Mouse (Mus musculus): Measurements from ENCODE around the gene Olfr750.

DNA sequence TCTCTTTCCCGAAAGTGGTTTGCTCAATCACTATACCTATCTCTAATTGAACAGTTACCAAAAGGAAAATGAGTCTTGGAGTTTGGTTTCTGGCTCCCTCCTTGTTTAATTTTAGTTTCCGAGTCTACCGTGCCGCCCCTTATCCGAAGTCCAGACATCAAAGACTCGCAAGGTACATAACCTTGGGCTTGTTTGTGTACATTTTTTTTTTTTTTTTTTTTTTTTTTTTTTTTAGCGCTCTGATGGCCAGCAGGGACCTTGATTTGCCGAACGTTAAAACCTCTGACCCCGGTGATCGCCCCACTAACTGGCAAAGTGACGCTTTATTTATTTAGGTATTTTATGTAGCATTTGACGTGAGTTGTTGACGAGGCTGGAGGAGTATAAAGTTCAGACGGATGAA is 15.4 kb upstream of the Olfr750 start:
- no peak for TF ChIP-seq CTCF (IDR thresholded peaks at IDR 0.05; ENCODE audit: control insufficient read depth, insufficient read depth, insufficient replicate concordance, low read depth, low read length)
- no peak for TF ChIP-seq POLR2A (IDR thresholded peaks at IDR 0.05; ENCODE audit: control insufficient read depth, low read depth, low read length)
